Mouse (Mus musculus): ENCODE data around the gene Gpr158. TPM values are rescaled to one million over a fixed set of nuclear protein-coding genes. Genes with fewer than 3 reads are reported as not detected.
"Not testable (repeated sequence)": the region's sequence is repeated elsewhere in the genome, so short reads cannot be mapped to it uniquely, and the experiment has no call there.

Gene Gpr158
- polyA plus RNA-seq, 1 experiment from 2014 or later = not detected

GRCm38 (mm10) chr2:21405617-21406016 is 38.3 kb downstream of the Gpr158 start:
- H3K4me2 ChIP-seq (ENCODE audit: low read depth, low read length) = no peak overlapping the region
- H3K27me3 ChIP-seq (ENCODE audit: control insufficient read depth, insufficient read depth, low read depth, low read length) = no peaks in the 10 kb centered on the region
- H3K4me3 ChIP-seq (ENCODE audit: low read depth, low read length) = no peak overlapping the region
- 65% methylated on average over 3 of the region's 3 CpGs for WGBS (ENCODE audit: insufficient replicate concordance)
- no peak overlapping the region for H3K9ac ChIP-seq (ENCODE audit: low read depth, low read length)
- H3K4me1 ChIP-seq (ENCODE audit: control insufficient read depth, low read depth, low read length) = no peaks in the 10 kb centered on the region
- no peaks in the 10 kb centered on the region for H3K9me3 ChIP-seq (replicated peaks; ENCODE audit: control insufficient read depth, low read length)
- H3K36me3 ChIP-seq (ENCODE audit: control insufficient read depth, insufficient read depth) = no peaks in the 10 kb centered on the region
- no peak overlapping the region for H3K27ac ChIP-seq (ENCODE audit: low read length)
- no peak for ATAC-seq (ENCODE audit: low read depth)

- Histone ChIP-seq H3K9ac (ENCODE audit: low read depth, low read length) (no peak overlapping the region), H3K4me2 (ENCODE audit: low read depth, low read length) (no peak overlapping the region), H3K4me1 (ENCODE audit: control insufficient read depth, low read depth, low read length) (no peaks in the 10 kb centered on the region), H3K27me3 (ENCODE audit: control insufficient read depth, insufficient read depth, low read depth, low read length) (no peaks in the 10 kb centered on the region), H3K4me3 (ENCODE audit: low read depth, low read length) (no peak overlapping the region), H3K27ac (ENCODE audit: low read length) (no peak overlapping the region), H3K36me3 (ENCODE audit: control insufficient read depth, insufficient read depth) (no peaks in the 10 kb centered on the region), H3K9me3 (replicated peaks; ENCODE audit: control insufficient read depth, low read length) (no peaks in the 10 kb centered on the region)
- no peak for ATAC-seq (ENCODE audit: low read depth)
- 70% methylated on average over 2 of the region's 2 CpGs for WGBS (ENCODE audit: insufficient replicate concordance)
Measured at GRCm38 (mm10) chr2:21407443-21407985, 40.2 kb downstream of the Gpr158 start.

GRCm38 (mm10) chr2:21408821-21409220 is 41.5 kb downstream of the Gpr158 start:
- H3K4me2 ChIP-seq (ENCODE audit: low read depth, low read length) = no peak overlapping the region
- no peaks in the 10 kb centered on the region for H3K9me3 ChIP-seq (replicated peaks; ENCODE audit: control insufficient read depth, low read length)
- WGBS (ENCODE audit: insufficient replicate concordance) = 59% methylated on average over 3 of the region's 3 CpGs
- H3K4me1 ChIP-seq (ENCODE audit: control insufficient read depth, low read depth, low read length) = no peaks in the 10 kb centered on the region
- ATAC-seq (ENCODE audit: low read depth) = no peak
- no peak overlapping the region for H3K27ac ChIP-seq (ENCODE audit: low read length)
- no peaks in the 10 kb centered on the region for H3K27me3 ChIP-seq (ENCODE audit: control insufficient read depth, insufficient read depth, low read depth, low read length)
- H3K9ac ChIP-seq (ENCODE audit: low read depth, low read length) = no peak overlapping the region
- no peak overlapping the region for H3K4me3 ChIP-seq (ENCODE audit: low read depth, low read length)
- no peaks in the 10 kb centered on the region for H3K36me3 ChIP-seq (ENCODE audit: control insufficient read depth, insufficient read depth)

- Histone ChIP-seq H3K36me3 (ENCODE audit: control insufficient read depth, insufficient read depth) (no peaks in the 10 kb centered on the region), H3K9ac (ENCODE audit: low read depth, low read length) (no peak overlapping the region), H3K4me1 (ENCODE audit: control insufficient read depth, low read depth, low read length) (no peaks in the 10 kb centered on the region), H3K27ac (ENCODE audit: low read length) (no peak overlapping the region), H3K4me3 (ENCODE audit: low read depth, low read length) (no peak overlapping the region), H3K4me2 (ENCODE audit: low read depth, low read length) (no peak overlapping the region), H3K9me3 (replicated peaks; ENCODE audit: control insufficient read depth, low read length) (no peaks in the 10 kb centered on the region), H3K27me3 (ENCODE audit: control insufficient read depth, insufficient read depth, low read depth, low read length) (no peaks in the 10 kb centered on the region)
- WGBS (ENCODE audit: insufficient replicate concordance) = 43% methylated on average over 2 of the region's 2 CpGs
- ATAC-seq (ENCODE audit: low read depth) = no peak
Measured at GRCm38 (mm10) chr2:21430288-21430687, 62.9 kb downstream of the Gpr158 start.

GRCm38 (mm10) chr2:21431182-21431581 is 63.8 kb downstream of the Gpr158 start:
- Histone ChIP-seq H3K9me3 (replicated peaks; ENCODE audit: control insufficient read depth, low read length) (no peaks in the 10 kb centered on the region), H3K9ac (ENCODE audit: low read depth, low read length) (no peak overlapping the region), H3K4me2 (ENCODE audit: low read depth, low read length) (no peak overlapping the region), H3K4me3 (ENCODE audit: low read depth, low read length) (no peak overlapping the region), H3K4me1 (ENCODE audit: control insufficient read depth, low read depth, low read length) (no peaks in the 10 kb centered on the region), H3K27me3 (ENCODE audit: control insufficient read depth, insufficient read depth, low read depth, low read length) (no peaks in the 10 kb centered on the region), H3K36me3 (ENCODE audit: control insufficient read depth, insufficient read depth) (no peaks in the 10 kb centered on the region), H3K27ac (ENCODE audit: low read length) (no peak overlapping the region)
- ATAC-seq (ENCODE audit: low read depth) = no peak
- 59% methylated on average over 6 of the region's 6 CpGs for WGBS (ENCODE audit: insufficient replicate concordance)

- no peak overlapping the region for H3K4me3 ChIP-seq (ENCODE audit: low read depth, low read length)
- no peak overlapping the region for H3K27ac ChIP-seq (ENCODE audit: low read length)
- H3K36me3 ChIP-seq (ENCODE audit: control insufficient read depth, insufficient read depth) = no peaks in the 10 kb centered on the region
- no peaks in the 10 kb centered on the region for H3K4me1 ChIP-seq (ENCODE audit: control insufficient read depth, low read depth, low read length)
- no peak for ATAC-seq (ENCODE audit: low read depth)
- H3K9ac ChIP-seq (ENCODE audit: low read depth, low read length) = no peak overlapping the region
- H3K9me3 ChIP-seq (replicated peaks; ENCODE audit: control insufficient read depth, low read length) = no peaks in the 10 kb centered on the region
- no peaks in the 10 kb centered on the region for H3K27me3 ChIP-seq (ENCODE audit: control insufficient read depth, insufficient read depth, low read depth, low read length)
- WGBS (ENCODE audit: insufficient replicate concordance) = 63% methylated on average over 3 of the region's 3 CpGs
- no peak overlapping the region for H3K4me2 ChIP-seq (ENCODE audit: low read depth, low read length)
Measured at GRCm38 (mm10) chr2:21439626-21440025, 72.3 kb downstream of the Gpr158 start.

GRCm38 (mm10) chr2:21460606-21461005 is 93.3 kb downstream of the Gpr158 start:
- H3K4me2 ChIP-seq (ENCODE audit: low read depth, low read length); H3K9me3 ChIP-seq (replicated peaks; ENCODE audit: control insufficient read depth, low read length); H3K36me3 ChIP-seq (ENCODE audit: control insufficient read depth, insufficient read depth); H3K27ac ChIP-seq (ENCODE audit: low read length); H3K27me3 ChIP-seq (ENCODE audit: control insufficient read depth, insufficient read depth, low read depth, low read length); H3K9ac ChIP-seq (ENCODE audit: low read depth, low read length); H3K4me1 ChIP-seq (ENCODE audit: control insufficient read depth, low read depth, low read length); ATAC-seq (ENCODE audit: low read depth); H3K4me3 ChIP-seq (ENCODE audit: low read depth, low read length): not testable (repeated sequence)
- WGBS (ENCODE audit: insufficient replicate concordance) = 62% methylated on average over 4 of the region's 4 CpGs

- Histone ChIP-seq H3K9ac (ENCODE audit: low read depth, low read length) (no peak overlapping the region), H3K9me3 (replicated peaks; ENCODE audit: control insufficient read depth, low read length) (no peaks in the 10 kb centered on the region), H3K36me3 (ENCODE audit: control insufficient read depth, insufficient read depth) (no peaks in the 10 kb centered on the region), H3K4me2 (ENCODE audit: low read depth, low read length) (no peak overlapping the region), H3K4me3 (ENCODE audit: low read depth, low read length) (no peak overlapping the region), H3K4me1 (ENCODE audit: control insufficient read depth, low read depth, low read length) (no peaks in the 10 kb centered on the region), H3K27me3 (ENCODE audit: control insufficient read depth, insufficient read depth, low read depth, low read length) (no peaks in the 10 kb centered on the region), H3K27ac (ENCODE audit: low read length) (no peak overlapping the region)
- no peak for ATAC-seq (ENCODE audit: low read depth)
- 64% methylated on average over 2 of the region's 2 CpGs for WGBS (ENCODE audit: insufficient replicate concordance)
Measured at GRCm38 (mm10) chr2:21474957-21475356, 107.6 kb downstream of the Gpr158 start.

GRCm38 (mm10) chr2:21496881-21497280 is 129.5 kb downstream of the Gpr158 start:
- no peak overlapping the region for H3K27ac ChIP-seq (ENCODE audit: low read length)
- WGBS (ENCODE audit: insufficient replicate concordance) = 50% methylated on average over 3 of the region's 3 CpGs
- H3K36me3 ChIP-seq (ENCODE audit: control insufficient read depth, insufficient read depth) = no peaks in the 10 kb centered on the region
- no peaks in the 10 kb centered on the region for H3K27me3 ChIP-seq (ENCODE audit: control insufficient read depth, insufficient read depth, low read depth, low read length)
- H3K9ac ChIP-seq (ENCODE audit: low read depth, low read length) = no peak overlapping the region
- no peak overlapping the region for H3K4me3 ChIP-seq (ENCODE audit: low read depth, low read length)
- H3K4me2 ChIP-seq (ENCODE audit: low read depth, low read length) = no peak overlapping the region
- no peaks in the 10 kb centered on the region for H3K4me1 ChIP-seq (ENCODE audit: control insufficient read depth, low read depth, low read length)
- no peak for ATAC-seq (ENCODE audit: low read depth)
- no peaks in the 10 kb centered on the region for H3K9me3 ChIP-seq (replicated peaks; ENCODE audit: control insufficient read depth, low read length)

Data from liver, embryonic 16.5 days (tissue).